Mouse (Mus musculus) thymus, postnatal 14 days (tissue): ENCODE measurements around the gene Aanat.

Experiments
- DNase-seq: peaks from one replicate; pipeline ENCODE4 v3.0.0; 2021

The Aanat gene

GRCm38 (mm10) chr11:116586310-116586709, at the start of gene Aanat:
TSS of gene Aanat (plus strand) at chr11:116586432.
- no peak for DNase-seq

- no peak for DNase-seq
Observed at GRCm38 (mm10) chr11:116536685-116537084, 49.5 kb upstream of the Aanat start.

DNA sequence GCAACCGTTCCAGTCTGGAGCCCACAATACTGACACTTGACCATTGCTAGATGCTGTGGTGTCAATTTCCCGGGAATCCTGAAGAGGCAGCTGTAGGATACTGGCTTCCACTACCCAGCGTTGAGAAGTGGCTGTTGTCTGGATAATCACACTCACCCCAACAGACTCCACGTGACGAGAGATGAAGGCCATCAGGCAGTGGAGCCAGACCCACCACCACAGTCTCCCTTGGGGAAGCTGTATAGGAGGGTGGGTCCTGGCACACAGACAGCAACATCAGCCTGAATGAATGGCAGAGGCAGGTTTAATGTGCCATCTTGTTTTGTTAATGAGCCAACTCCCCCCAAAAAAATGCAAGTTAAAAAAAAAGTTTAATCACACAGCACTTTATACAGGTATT, 48.8 kb upstream of the Aanat start:
- DNase-seq: no peak

DNA sequence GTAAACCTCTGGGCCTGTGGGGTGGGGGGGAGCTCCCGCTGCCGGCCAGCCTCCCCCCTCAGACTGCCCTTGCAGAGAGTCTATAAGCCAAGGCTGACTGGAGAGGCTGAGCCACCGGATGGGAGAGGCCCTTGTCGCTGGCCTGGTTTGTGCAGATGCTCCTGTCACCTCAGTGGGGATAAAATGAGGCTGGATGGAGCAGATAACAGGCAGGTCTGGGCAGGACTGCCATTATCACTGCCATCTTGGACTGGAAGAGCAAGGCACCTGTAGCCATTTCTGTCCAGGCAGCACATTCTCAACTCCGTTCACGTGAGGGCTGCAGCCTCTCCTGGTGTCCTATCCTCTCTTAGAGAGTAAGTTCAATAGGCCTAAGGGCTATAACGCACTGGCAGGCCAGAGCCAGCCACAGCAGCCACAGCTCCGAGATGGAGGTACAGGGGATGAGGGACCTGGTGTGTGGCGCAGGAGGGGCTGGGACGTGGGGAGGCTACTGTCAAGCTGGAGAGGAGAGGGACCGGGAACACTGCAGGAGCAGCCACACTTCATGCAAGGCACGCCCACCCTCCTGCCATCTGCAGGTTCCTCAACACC, 48.0 kb upstream of the Aanat start:
- no peak for DNase-seq

GRCm38 (mm10) chr11:116541183-116541582, 45.0 kb upstream of the Aanat start:
- DNase-seq: no peak

DNA sequence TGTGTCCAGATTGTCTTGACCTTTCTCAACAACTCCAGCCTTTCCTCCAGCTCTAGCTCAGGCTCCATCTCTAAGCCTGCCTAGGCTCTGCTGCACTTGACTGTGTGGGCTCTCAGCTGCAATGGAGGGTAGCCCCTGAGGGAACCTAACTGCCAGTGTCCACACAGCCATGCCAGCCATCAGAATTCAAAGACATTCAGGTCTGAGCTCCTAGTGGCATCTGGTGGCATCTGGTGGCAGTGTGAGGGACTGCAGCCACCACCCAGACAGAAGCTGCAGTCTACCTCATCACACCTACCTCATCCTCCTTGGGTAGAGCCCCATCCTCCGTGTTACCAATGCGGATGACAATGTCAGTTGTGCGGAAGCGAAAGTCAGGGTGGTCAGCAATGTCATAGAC, 43.1 kb upstream of the Aanat start:
- DNase-seq: peak; percentile 31

DNA sequence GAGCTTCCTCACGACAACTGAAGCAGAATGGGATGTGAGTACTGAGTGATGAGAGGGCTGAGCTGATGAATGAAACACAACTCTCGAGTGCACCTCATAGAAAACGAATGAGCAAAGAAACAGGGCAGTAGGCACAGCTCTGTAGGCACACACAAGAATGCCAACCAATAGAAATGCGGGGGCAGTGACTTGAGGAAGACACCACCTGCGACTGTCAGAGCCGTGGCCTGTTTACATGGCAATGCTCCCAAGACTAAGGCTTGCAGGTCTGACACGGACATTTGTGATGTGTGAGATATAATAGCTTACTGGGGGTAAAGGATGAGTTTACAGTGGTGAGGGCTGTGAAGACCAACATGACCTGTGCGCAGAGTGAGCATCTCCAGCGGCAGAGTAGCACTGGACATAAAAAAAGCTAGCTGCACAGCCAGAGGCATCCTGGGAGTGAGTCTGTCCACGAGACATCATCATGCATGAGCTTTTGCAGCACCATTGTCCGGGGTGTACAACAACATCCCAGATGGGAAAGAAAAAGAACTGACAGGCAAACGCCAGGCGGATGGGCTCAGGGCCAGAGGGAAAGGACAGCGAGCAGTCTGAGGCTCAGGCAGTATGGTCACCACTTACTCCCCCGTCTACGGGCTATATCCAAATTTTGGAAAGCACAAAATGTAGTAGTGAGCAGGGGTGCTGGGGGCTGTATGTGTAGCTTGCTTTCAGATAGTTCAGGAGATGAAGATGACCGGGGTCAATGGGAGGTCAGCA, 38.8 kb upstream of the Aanat start:
- no peak for DNase-seq

GRCm38 (mm10) chr11:116548780-116549179, 37.5 kb upstream of the Aanat start:
- no peak for DNase-seq

DNA sequence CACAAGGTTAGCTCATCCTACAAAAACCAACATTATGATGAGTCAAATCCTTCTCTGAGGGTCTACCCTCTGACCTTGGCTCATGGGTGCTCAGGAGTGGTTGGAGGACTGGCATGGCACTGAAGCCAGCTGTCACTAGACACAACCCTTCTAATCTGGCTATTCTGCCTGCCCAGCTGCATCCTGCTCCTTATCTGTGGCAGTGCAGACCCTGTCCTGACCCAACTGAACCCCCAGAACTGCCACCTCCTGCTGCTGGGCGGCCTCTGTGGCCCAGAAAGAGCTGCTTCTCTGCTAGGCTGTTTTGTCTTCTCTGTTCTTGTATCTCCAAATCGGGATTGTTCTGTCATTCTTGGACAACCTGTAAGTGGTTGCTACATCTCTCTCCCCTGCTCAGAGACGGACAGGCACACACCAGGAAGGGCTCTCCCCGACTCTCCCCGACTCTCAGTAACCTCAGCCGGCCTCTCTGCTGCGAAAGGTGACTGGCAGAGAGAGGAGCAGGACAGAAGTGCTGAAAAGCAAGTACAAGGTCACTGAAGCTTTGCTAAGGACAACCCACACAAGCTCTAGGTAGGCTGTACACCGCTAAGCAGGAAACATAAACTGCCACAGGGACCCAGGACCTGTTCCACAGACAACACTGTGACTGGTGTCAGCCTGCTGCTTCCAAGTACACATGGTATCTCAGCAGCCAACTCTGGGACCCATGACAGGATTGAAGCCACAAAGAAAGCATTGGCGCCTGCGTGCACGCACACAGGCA, 36.8 kb upstream of the Aanat start:
- no peak for DNase-seq

DNA sequence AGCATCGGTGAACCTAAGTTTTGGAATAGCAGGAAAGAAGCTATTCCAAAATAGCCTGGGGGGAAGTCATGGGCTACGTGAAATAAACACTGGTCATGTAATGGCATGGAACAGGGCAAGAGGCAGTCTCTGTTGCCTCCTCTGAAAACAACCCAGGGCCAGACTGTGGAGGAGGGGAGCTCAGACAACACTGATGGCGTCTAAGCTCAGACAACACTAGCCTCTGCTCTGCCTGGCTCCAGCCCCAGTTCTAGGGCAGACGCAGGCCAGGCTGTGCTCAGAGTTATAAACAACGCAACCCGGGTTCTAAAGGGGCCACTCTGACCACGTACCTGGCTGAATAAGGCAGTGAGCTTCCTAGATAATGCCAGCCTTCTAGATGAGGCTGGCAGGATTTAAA, 35.5 kb upstream of the Aanat start:
- DNase-seq: no peak

DNA sequence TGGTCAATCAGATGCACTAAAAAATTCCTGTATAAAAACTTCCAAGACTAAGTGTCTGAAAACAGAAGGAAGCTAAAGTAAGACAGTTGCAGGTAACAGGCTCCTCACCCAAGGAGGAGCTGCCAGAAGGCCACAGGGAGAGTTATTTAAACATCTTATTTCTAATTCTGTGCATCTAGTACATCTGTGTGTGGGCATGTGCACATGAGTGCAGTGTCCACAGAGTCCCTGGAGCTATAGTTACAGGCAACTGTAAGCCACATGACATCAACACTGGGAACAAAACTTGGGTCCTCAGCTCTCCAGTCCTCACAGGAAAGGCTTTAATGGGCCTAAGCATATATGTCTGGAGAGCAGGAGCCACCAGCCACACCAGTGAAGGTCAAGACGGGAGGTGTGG, 34.0 kb upstream of the Aanat start:
- no peak for DNase-seq

- DNase-seq: peak; percentile 53
Observed at GRCm38 (mm10) chr11:116554171-116554878, 31.9 kb upstream of the Aanat start.

GRCm38 (mm10) chr11:116555572-116555971, 30.7 kb upstream of the Aanat start:
- DNase-seq: no peak

DNA sequence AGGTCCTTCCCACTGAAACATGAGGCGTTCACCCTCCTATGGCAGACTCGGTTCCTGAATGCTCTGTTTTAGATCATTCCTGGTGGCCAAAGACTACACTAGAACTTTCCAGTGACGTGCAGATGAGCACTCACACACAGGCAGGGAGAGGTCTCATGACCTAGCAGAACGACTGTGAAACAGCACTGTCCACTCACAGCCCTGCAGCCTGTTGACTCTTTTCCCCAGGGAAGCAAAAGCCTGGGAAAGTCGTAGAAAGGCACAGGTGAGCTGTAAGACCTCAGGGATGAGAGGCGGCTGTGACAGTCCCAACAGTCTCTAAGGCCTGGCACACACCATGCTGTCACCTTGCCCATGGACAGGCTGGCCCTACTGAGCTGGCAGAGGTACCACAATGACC, 29.9 kb upstream of the Aanat start:
- DNase-seq: no peak

- DNase-seq: no peak
Observed at GRCm38 (mm10) chr11:116565283-116566041, 20.8 kb upstream of the Aanat start.

DNA sequence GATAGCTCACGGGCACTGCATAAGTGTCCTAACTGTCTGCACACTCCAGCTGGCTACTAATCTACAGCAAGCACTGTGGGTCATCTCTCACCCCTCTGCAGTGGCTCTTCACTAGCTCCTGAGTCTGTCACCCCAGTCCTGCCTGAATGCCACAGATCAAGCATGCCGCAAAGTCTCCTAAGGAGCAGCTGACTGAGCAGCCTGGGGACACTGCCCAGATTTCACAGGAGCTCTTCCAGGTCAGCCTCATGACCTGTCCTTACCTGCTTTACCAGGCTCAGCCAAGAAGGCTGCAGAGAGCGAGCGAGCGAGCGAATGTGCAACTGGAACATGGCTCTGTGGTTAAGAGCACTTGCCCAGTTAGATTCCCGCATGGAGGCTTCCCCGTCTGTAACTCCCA, 18.7 kb upstream of the Aanat start:
- no peak for DNase-seq

DNA sequence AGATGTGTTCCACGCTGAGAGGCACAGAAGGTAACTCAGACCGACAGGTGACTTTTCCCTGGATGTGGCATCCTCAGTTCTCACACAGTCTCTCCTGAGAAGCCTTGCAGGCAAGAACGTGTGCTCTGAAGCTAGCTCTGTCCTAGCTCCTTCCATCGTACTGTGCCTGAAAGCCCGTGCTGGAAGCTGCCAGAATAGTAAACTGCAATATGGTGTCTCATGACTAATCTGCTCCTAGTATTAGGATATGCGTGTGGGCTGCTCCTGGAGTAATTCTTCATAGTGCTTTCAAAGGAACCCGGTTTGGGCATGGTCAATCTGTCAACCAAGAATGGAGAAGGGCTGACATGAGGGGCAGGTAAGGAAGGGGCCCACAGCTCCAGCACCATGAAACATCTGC, 15.4 kb upstream of the Aanat start:
- no peak for DNase-seq

GRCm38 (mm10) chr11:116571767-116572679, 14.2 kb upstream of the Aanat start:
- DNase-seq: no peak

DNA sequence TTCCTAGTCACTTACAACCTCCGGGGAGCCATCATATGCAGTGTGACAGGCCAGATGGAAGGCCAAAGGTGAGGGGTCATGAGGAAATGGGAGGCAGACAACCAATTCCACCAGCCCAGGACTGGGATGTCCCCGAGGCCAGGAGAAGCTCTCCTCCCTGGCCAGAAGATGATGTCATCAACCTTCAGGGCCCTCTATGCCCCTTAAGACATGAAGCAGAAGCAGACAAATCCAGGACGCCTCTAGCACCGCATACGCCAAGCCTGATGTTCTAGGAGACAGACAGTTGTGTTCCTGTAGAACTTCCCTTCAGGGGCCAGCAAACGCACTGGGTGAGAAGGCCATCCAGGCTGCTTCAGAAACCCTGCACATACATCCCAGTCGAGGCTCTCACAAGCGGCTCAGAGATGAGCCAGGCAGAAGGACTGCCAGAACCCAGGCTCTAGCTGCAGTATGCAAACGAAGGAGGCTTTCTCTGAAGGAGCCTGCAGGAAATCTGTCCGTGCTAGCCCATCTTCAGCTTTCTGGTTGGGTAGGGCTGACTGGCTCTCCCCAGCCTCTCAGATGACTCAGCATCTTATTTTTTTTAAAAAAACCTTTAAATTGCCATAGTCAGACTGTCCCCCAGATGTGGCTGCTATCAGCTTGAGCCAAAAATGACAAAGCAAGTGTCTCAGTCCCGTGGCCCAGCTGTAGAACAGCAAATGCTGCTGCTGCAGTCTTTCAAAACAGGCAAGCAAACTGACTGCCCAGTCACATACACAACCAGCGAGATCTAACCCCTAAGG, 13.3 kb upstream of the Aanat start:
- no peak for DNase-seq

DNA sequence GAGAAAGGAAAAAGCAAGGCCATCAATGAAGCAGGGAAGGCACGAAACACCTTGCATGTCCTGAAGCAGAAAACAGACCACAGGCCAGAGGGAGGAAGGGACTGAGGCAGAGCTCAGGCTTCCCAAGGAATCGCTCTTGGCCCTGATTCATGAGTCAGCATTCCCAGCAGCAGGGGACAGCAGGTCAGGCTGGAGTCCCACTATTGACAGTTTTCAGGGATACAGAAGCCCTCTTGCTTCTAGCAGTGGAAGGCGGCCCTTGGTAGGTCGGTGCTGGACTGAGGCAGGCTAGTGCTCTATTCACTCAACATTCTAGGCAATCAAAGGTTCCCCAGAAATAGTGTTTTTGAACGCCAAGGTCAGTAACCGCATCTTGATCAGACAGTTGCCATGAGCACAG, 11.7 kb upstream of the Aanat start:
- DNase-seq: no peak

DNA sequence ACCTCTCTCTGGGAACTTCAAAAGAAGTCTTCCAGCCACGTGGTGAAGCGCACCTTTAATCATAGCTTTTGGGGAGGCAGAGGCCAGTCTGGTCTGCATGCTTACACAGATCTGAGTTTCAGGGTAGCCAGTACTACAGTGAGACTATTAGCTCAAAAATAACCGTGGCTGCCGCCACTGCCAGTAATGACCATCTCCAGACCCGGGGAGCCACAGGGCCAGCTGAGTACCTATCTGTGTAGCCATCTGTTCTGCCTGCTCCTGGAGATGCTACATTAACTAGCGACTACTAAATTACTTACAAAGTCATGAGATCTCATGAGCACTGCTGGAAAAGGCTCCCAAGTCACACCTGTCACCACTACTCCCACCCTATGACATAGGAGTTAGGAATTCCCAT, 11.2 kb upstream of the Aanat start:
- no peak for DNase-seq
